Mouse (Mus musculus) CH12.LX (cell line): Measurements from ENCODE around the gene Lgi2. TPM values are rescaled to one million over a fixed set of nuclear protein-coding genes. Genes with fewer than 3 reads are reported as not detected.

Experiments used
- DNase-seq: peaks from one replicate; pipeline ENCODE4 v3.0.0-alpha.2; 2013; ENCODE audit errors: extremely low read depth
- H3K27ac ChIP-seq: 2 replicates; pipeline ENCODE4 v1.5.1; 2012; ENCODE audit warnings: low read depth, mild to moderate bottlenecking, control low read depth, moderate library complexity; ENCODE audit not compliant: insufficient read depth
- H3K27me3 ChIP-seq: replicated peaks from 2 replicates; pipeline ENCODE3; 2012; ENCODE audit warnings: inconsistent platforms
- H3K36me3 ChIP-seq, 2 experiments: replicated peaks in 1 of 2; 2 replicates each; pipeline versions ENCODE3 to v1.6.1; 2012; ENCODE audit warnings: inconsistent platforms in 1 of 2, low read length in 1 of 2, mild to moderate bottlenecking in 1 of 2, mixed read lengths in 1 of 2, moderate library complexity in 1 of 2; ENCODE audit not compliant: control insufficient read depth in 1 of 2, insufficient read depth in 1 of 2
- H3K4me1 ChIP-seq, 2 experiments: 2 replicates each; pipeline ENCODE4 v1.6.1; 2012; ENCODE audit warnings: inconsistent platforms in 1 of 2, moderate library complexity in 1 of 2; ENCODE audit not compliant: insufficient read depth in 2 of 2, control insufficient read depth in 1 of 2
- H3K4me2 ChIP-seq: 2 replicates; pipeline ENCODE4 v1.6.1; 2012; ENCODE audit warnings: low read depth, mild to moderate bottlenecking, control low read depth; ENCODE audit not compliant: poor library complexity, insufficient read depth, severe bottlenecking
- H3K4me3 ChIP-seq, 3 experiments: fragments of 150-350 bp in 1 of 3; sonication (generic) in 1 of 3; replicated peaks in 1 of 3; 2 replicates each; pipeline versions ENCODE3 to v1.5.1; 2011 to 2012; ENCODE audit warnings: low read depth in 2 of 3, low read length in 2 of 3, mild to moderate bottlenecking in 2 of 3, moderate library complexity in 2 of 3, control low read depth in 1 of 3, improper control_type of control experiment in 1 of 3, inconsistent platforms in 1 of 3, mixed read lengths in 1 of 3; ENCODE audit not compliant: poor library complexity in 1 of 3
- H3K79me2 ChIP-seq: replicated peaks from 2 replicates; pipeline ENCODE4 v1.6.1; 2012; ENCODE audit warnings: mild to moderate bottlenecking, moderate library complexity; ENCODE audit not compliant: control insufficient read depth, poor library complexity, insufficient read depth, severe bottlenecking; ENCODE audit errors: extremely low read depth
- H3K9ac ChIP-seq: 2 replicates; pipeline ENCODE4 v1.6.1; 2012; ENCODE audit warnings: low read depth, mild to moderate bottlenecking, control low read depth, moderate library complexity; ENCODE audit not compliant: insufficient read depth
- H3K9me3 ChIP-seq: replicated peaks from 2 replicates; pipeline ENCODE3; 2012; ENCODE audit warnings: low read length, inconsistent platforms, mixed read lengths
- BHLHE40 ChIP-seq: IDR thresholded peaks from 2 replicates; pipeline ENCODE4 v1.6.1; 2011; ENCODE audit warnings: mild to moderate bottlenecking, low read depth, low read length, improper control_type of control experiment
- CHD1 ChIP-seq: IDR thresholded peaks from 2 replicates; pipeline ENCODE4 v1.6.1; 2012; ENCODE audit warnings: low read depth, low read length, improper control_type of control experiment, inconsistent platforms
- CHD2 ChIP-seq: IDR thresholded peaks from 2 replicates; pipeline ENCODE4 v1.6.1; 2011; ENCODE audit warnings: low read length, improper control_type of control experiment
- CTCF ChIP-seq, 2 experiments: IDR thresholded peaks in 1 of 2; conservative IDR thresholded peaks in 1 of 2; 2 replicates each; pipeline ENCODE4 v1.5.1; 2011 to 2012; ENCODE audit warnings: low read depth in 2 of 2, low read length in 2 of 2, improper control_type of control experiment in 1 of 2, inconsistent platforms in 1 of 2, mild to moderate bottlenecking in 1 of 2, moderate library complexity in 1 of 2
- E2F4 ChIP-seq: IDR thresholded peaks from 2 replicates; pipeline ENCODE4 v1.6.1; 2011; ENCODE audit warnings: low read depth, low read length, improper control_type of control experiment; ENCODE audit not compliant: insufficient replicate concordance
- ELF1 ChIP-seq: IDR thresholded peaks from 2 replicates; pipeline ENCODE4 v1.6.1; 2014; ENCODE audit warnings: low read depth, mild to moderate bottlenecking, inconsistent platforms, low read length, improper control_type of control experiment
- EP300 ChIP-seq: IDR thresholded peaks from 2 replicates; pipeline ENCODE4 v1.6.1; 2011; ENCODE audit warnings: low read length, improper control_type of control experiment
- GABPA ChIP-seq: IDR thresholded peaks from 2 replicates; pipeline ENCODE4 v1.6.1; 2012; ENCODE audit warnings: low read depth, low read length, improper control_type of control experiment, inconsistent platforms; ENCODE audit not compliant: insufficient replicate concordance
- IRF4 ChIP-seq: IDR thresholded peaks from 2 replicates; pipeline ENCODE4 v1.6.1; 2014; ENCODE audit warnings: low read depth, mild to moderate bottlenecking, inconsistent platforms, low read length, improper control_type of control experiment
- JUN ChIP-seq: IDR thresholded peaks from 2 replicates; pipeline ENCODE4 v1.6.1; 2011; ENCODE audit warnings: low read depth, mild to moderate bottlenecking, low read length, improper control_type of control experiment, moderate library complexity; ENCODE audit not compliant: insufficient read depth
- JUND ChIP-seq: conservative IDR thresholded peaks from 2 replicates; pipeline ENCODE4 v1.6.1; 2011; ENCODE audit warnings: low read depth, low read length, improper control_type of control experiment
- MXI1 ChIP-seq: IDR thresholded peaks from 2 replicates; pipeline ENCODE4 v1.6.1; 2011; ENCODE audit warnings: mild to moderate bottlenecking, low read depth, low read length, improper control_type of control experiment
- MYC ChIP-seq: IDR thresholded peaks from 2 replicates; pipeline ENCODE4 v1.6.1; 2011; ENCODE audit warnings: low read depth, mild to moderate bottlenecking, improper control_type of control experiment, low read length
- NELFE ChIP-seq: IDR thresholded peaks from 2 replicates; pipeline ENCODE4 v1.6.1; 2011; ENCODE audit warnings: low read depth, low read length, improper control_type of control experiment
- NRF1 ChIP-seq: IDR thresholded peaks from 2 replicates; pipeline ENCODE4 v1.6.1; 2014; ENCODE audit warnings: low read depth, mild to moderate bottlenecking, inconsistent platforms, low read length, improper control_type of control experiment, moderate library complexity
- POLR2A ChIP-seq: IDR thresholded peaks from 2 replicates; pipeline ENCODE4 v1.6.1; 2011; ENCODE audit warnings: low read depth, mild to moderate bottlenecking, improper control_type of control experiment, low read length
- POLR2AphosphoS2 ChIP-seq: IDR thresholded peaks from 2 replicates; pipeline ENCODE4 v1.6.1; 2011; ENCODE audit warnings: low read depth, low read length, improper control_type of control experiment
- RCOR1 ChIP-seq: conservative IDR thresholded peaks from 2 replicates; pipeline ENCODE4 v1.6.1; 2012; ENCODE audit warnings: low read depth, mild to moderate bottlenecking, inconsistent platforms, low read length, improper control_type of control experiment
- SMC3 ChIP-seq: IDR thresholded peaks from 2 replicates; pipeline ENCODE4 v1.6.1; 2011; ENCODE audit warnings: low read depth, low read length, improper control_type of control experiment
- TBP ChIP-seq: conservative IDR thresholded peaks from 2 replicates; pipeline ENCODE4 v1.6.1; 2011; ENCODE audit warnings: low read depth, low read length, improper control_type of control experiment
- UBTF ChIP-seq: IDR thresholded peaks from 2 replicates; pipeline ENCODE4 v1.6.1; 2012; ENCODE audit warnings: low read depth, mild to moderate bottlenecking, inconsistent platforms, low read length, improper control_type of control experiment, moderate library complexity
- USF1 ChIP-seq: IDR thresholded peaks from 2 replicates; pipeline ENCODE4 v1.6.1; 2014; ENCODE audit warnings: low read depth, mild to moderate bottlenecking, inconsistent platforms, low read length, improper control_type of control experiment
- ZNF384 ChIP-seq: IDR thresholded peaks from 2 replicates; pipeline ENCODE4 v1.6.1; 2012; ENCODE audit warnings: low read depth, low read length, improper control_type of control experiment, inconsistent platforms
- dilution Hi-C: fragments of 300-500 bp; cut with MboI; formaldehyde crosslinking; loops from 2 replicates; pipeline ENCODE4 v1.14.3; 2020; ENCODE audit warnings: low sequenced_read_pairs; ENCODE audit not compliant: extremely low pct_unique_long_range_greater_than_20kb, extremely low pct_ligation_motif_present
- in situ Hi-C: fragments of 300-500 bp; cut with MboI; formaldehyde crosslinking; loops from 3 replicates; pipeline ENCODE4 v1.14.3; 2019; ENCODE audit warnings: low sequenced_read_pairs, low pct_ligation_motif_present, low pct_unique_long_range_greater_than_20kb, mixed read lengths
- polyA plus RNA-seq: library from polyadenylated mRNA; unstranded; fragments of >175 nt; gene quantifications from 2 replicates; pipeline ENCODE4 v1.2.1, GENCODE M21; 2012; ENCODE audit warnings: low read depth; ENCODE audit not compliant: insufficient read length
- total RNA-seq, 2 experiments: library from RNA; depleted of rRNA; stranded (reverse); fragments of 300-350 nt in 1 of 2; fragments of >200 nt in 1 of 2; gene quantifications; 2 replicates each; pipeline ENCODE4 v1.2.3; 2012 to 2014

Gene Lgi2
- total and polyA plus RNA-seq, 3 experiments: not detected

DNA sequence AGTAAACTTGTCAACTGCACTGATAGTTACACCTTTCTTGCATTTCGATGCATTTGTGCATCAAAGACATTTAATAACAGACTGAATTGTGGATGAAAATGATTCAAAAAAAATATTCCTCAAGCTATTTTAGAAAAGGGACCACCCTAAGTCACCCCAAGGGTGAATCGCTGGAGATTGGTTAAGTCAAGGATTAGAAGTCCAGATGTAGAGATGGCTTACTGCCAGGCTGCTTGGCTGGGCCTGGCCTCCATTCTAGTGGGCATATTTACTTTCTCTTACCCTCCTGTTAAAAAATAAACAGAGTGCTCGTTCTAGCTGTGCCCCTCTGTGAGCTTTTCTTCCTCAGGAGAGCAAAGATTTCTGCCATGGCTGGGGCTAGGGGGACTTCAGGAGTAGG lies 26.1 kb downstream of the Lgi2 start:
- no peak overlapping the region for H3K27ac ChIP-seq
- no peaks in the 10 kb centered on the region for H3K79me2 ChIP-seq
- dilution Hi-C loops: no loop called here
- no peak overlapping the region for H3K4me2 ChIP-seq
- no peak for DNase-seq
- no peaks in the 10 kb centered on the region for H3K4me1 ChIP-seq
- H3K27me3 ChIP-seq: no peaks in the 10 kb centered on the region
- in situ Hi-C loops: no loop called here
- H3K9ac ChIP-seq: no peak overlapping the region
- H3K36me3 ChIP-seq: no peaks in the 10 kb centered on the region
- no peaks in the 10 kb centered on the region for H3K9me3 ChIP-seq
- TF ChIP-seq EP300 (no peak), JUN (no peak), POLR2A (no peak), JUND (no peak), RCOR1 (no peak), BHLHE40 (no peak), NRF1 (no peak), CTCF (conservative IDR thresholded peaks at IDR 0.05 in 1 of 2, IDR thresholded peaks at IDR 0.05 in 1 of 2; ENCODE audit: low read depth in 2 of 2, low read length in 2 of 2) (no peak), POLR2AphosphoS2 (no peak), USF1 (no peak), ZNF384 (no peak), MXI1 (no peak), MYC (no peak), IRF4 (no peak), E2F4 (no peak), SMC3 (no peak), GABPA (no peak), CHD1 (no peak), UBTF (no peak), NELFE (no peak)
- H3K4me3 ChIP-seq: no peak overlapping the region

DNA sequence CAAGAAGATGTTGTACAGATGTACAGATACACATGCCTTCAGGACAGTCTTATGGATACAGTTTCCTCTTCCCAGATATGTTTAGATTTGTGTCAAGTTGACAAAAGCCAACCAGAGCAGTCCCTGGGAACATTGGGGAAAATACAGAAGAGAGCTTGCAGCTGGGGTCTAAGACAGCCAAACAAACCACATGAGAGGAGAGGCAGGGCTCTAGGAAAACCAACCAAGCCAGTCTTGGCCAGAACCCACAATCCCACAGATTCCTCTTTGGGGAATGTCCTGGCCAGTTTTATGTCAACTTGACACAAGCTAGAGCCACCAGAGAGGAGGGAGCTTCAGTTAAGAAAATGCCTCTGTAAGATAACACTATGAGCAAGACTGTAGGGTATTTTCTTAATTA lies 26.8 kb downstream of the Lgi2 start:
- no peaks in the 10 kb centered on the region for H3K79me2 ChIP-seq
- TF ChIP-seq ELF1: no peak
- TF ChIP-seq TBP: no peak
- no peak for TF ChIP-seq CHD2
- TF ChIP-seq GABPA: no peak
- no peak for TF ChIP-seq EP300

More for the DNA sequence above, 26.8 kb downstream of the Lgi2 start:
- no peaks in the 10 kb centered on the region for H3K27me3 ChIP-seq
- in situ Hi-C loops (no loop called here), dilution Hi-C loops (no loop called here)
- H3K36me3 ChIP-seq: no peaks in the 10 kb centered on the region
- H3K4me2 ChIP-seq: no peak overlapping the region
- no peak overlapping the region for H3K27ac ChIP-seq
- no peaks in the 10 kb centered on the region for H3K9me3 ChIP-seq
- H3K9ac ChIP-seq: no peak overlapping the region
- no peak for DNase-seq
- H3K4me3 ChIP-seq: no peak overlapping the region
- no peaks in the 10 kb centered on the region for H3K4me1 ChIP-seq
